Mouse (Mus musculus) lung, adult 2 months (tissue): ENCODE measurements at regions not wholly inside any gene's neighbourhood (a gene's known extent, or its start where the extent isn't known, plus 50 kb on each side); places are given as distances from the start of the nearest gene placed in this dataset.

ENCODE experiments used
- CTCF ChIP-seq: fragments of 200-500 bp; IDR thresholded peaks from 2 replicates; pipeline ENCODE4 v1.5.1; 2011; ENCODE audit warnings: mild to moderate bottlenecking, low read length, control low read depth; ENCODE audit not compliant: insufficient read depth
- POLR2A ChIP-seq: fragments of 200-500 bp; IDR thresholded peaks from 2 replicates; pipeline ENCODE4 v1.6.1; 2011; ENCODE audit warnings: low read depth, mild to moderate bottlenecking, control low read depth, low read length, borderline replicate concordance; ENCODE audit errors: extremely low read depth

- TF ChIP-seq CTCF, result no peak
- no peak for TF ChIP-seq POLR2A
Measured at GRCm38 (mm10) chr15:38374786-38375185, 949.4 kb downstream of the 4930447A16Rik start.
